Mouse (Mus musculus): Measurements from ENCODE around the gene Wnk2.

DNA sequence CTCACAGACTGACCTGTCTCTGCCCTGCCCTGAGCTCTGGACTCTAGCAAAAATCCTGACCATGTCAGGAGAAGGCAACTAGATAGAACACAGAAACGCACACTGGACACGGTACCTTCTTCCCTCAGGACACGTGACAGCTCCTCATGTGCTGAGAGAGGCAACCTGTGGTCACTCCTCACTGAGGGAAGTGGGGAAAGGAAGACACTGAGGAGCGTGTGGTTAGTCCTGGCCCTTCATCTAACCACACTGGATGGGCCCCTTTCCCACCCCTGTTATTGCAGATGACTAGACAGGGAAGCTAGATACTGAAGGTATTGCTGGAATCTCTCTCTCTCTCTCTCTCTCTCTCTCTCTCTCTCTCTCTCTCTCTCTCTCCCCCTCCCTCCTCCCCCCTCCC is 14.9 kb upstream of the Wnk2 start:
- TF ChIP-seq POLR2AphosphoS2 (IDR thresholded peaks at IDR 0.05; ENCODE audit: insufficient read length, low read depth) (no peak), POLR2A (IDR thresholded peaks at IDR 0.05; ENCODE audit: insufficient read length, low read depth) (no peak), USF1 (IDR thresholded peaks at IDR 0.05; ENCODE audit: low read depth) (no peak), E2F4 (IDR thresholded peaks at IDR 0.05; ENCODE audit: insufficient read depth) (no peak), CEBPB (IDR thresholded peaks at IDR 0.05; ENCODE audit: insufficient read depth, poor library complexity, severe bottlenecking) (no peak), MYOD1 (IDR thresholded peaks at IDR 0.05; ENCODE audit: control insufficient read depth in 1 of 3, insufficient read length in 2 of 3, low read depth in 2 of 3) (no peak), MAX (IDR thresholded peaks at IDR 0.05; ENCODE audit: low read depth) (no peak), TCF12 (IDR thresholded peaks at IDR 0.05; ENCODE audit: insufficient read depth, poor library complexity, severe bottlenecking) (no peak)
